Mouse (Mus musculus): Measurements from ENCODE around the gene Fam166a. TPM values are rescaled to one million over a fixed set of nuclear protein-coding genes. Genes with fewer than 3 reads are reported as not detected.

The Fam166a gene
- polyA plus RNA-seq, 1 experiment from 2014 or later, result 0.91 TPM

GRCm38 (mm10) chr2:25231038-25231437, 12.5 kb downstream of the Fam166a start:
- no peak overlapping the region for H3K9ac ChIP-seq (replicated peaks; ENCODE audit: low read depth, low read length)
- H3K27me3 ChIP-seq (ENCODE audit: control insufficient read depth, insufficient read depth, low read length), result no peaks in the 10 kb centered on the region
- no peak overlapping the region for H3K27ac ChIP-seq (ENCODE audit: low read depth, low read length)
- no peaks in the 10 kb centered on the region for H3K36me3 ChIP-seq (ENCODE audit: control insufficient read depth, insufficient read depth, low read length)
- WGBS, result 63% methylated on average over 12 of the region's 12 CpGs
- no peak for ATAC-seq (ENCODE audit: low read depth)
- no peaks in the 10 kb centered on the region for H3K9me3 ChIP-seq (ENCODE audit: control insufficient read depth, low read length)
- no peak overlapping the region for H3K4me3 ChIP-seq (ENCODE audit: low read depth, low read length)
- no peak overlapping the region for H3K4me2 ChIP-seq (ENCODE audit: low read depth, low read length)
- no peaks in the 10 kb centered on the region for H3K4me1 ChIP-seq (ENCODE audit: control insufficient read depth, insufficient read depth, low read length)

- Histone ChIP-seq H3K9me3 (ENCODE audit: control insufficient read depth, low read length) (no peaks in the 10 kb centered on the region), H3K36me3 (ENCODE audit: control insufficient read depth, insufficient read depth, low read length) (no peaks in the 10 kb centered on the region), H3K27ac (ENCODE audit: low read depth, low read length) (no peak overlapping the region), H3K4me2 (ENCODE audit: low read depth, low read length) (no peak overlapping the region), H3K27me3 (ENCODE audit: control insufficient read depth, insufficient read depth, low read length) (no peaks in the 10 kb centered on the region), H3K4me1 (ENCODE audit: control insufficient read depth, insufficient read depth, low read length) (no peaks in the 10 kb centered on the region), H3K9ac (replicated peaks; ENCODE audit: low read depth, low read length) (no peak overlapping the region), H3K4me3 (ENCODE audit: low read depth, low read length) (no peak overlapping the region)
- WGBS, result 85% methylated on average over 4 of the region's 4 CpGs
- ATAC-seq (ENCODE audit: low read depth), result no peak
Measured at GRCm38 (mm10) chr2:25233421-25233820, 14.9 kb downstream of the Fam166a start.

GRCm38 (mm10) chr2:25234050-25234449, 15.5 kb downstream of the Fam166a start, which contains the start of gene Slc34a3:
TSS of gene Slc34a3 (minus strand) at chr2:25234364.
- H3K36me3 ChIP-seq (ENCODE audit: control insufficient read depth, insufficient read depth, low read length), result no peaks in the 10 kb centered on the region
- H3K4me2 ChIP-seq (ENCODE audit: low read depth, low read length), result no peak within 1 kb of the TSS
- no peak within 1 kb of the TSS for H3K27ac ChIP-seq (ENCODE audit: low read depth, low read length)
- no peaks in the 10 kb centered on the region for H3K9me3 ChIP-seq (ENCODE audit: control insufficient read depth, low read length)
- H3K9ac ChIP-seq (replicated peaks; ENCODE audit: low read depth, low read length), result no peak within 1 kb of the TSS
- ATAC-seq (ENCODE audit: low read depth), result no peak
- H3K4me3 ChIP-seq (ENCODE audit: low read depth, low read length), result no peak within 1 kb of the TSS
- no peaks in the 10 kb centered on the region for H3K27me3 ChIP-seq (ENCODE audit: control insufficient read depth, insufficient read depth, low read length)
- no peaks in the 10 kb centered on the region for H3K4me1 ChIP-seq (ENCODE audit: control insufficient read depth, insufficient read depth, low read length)
- 87% methylated on average over 3 of the region's 3 CpGs for WGBS

GRCm38 (mm10) chr2:25234551-25235220, 16.1 kb downstream of the Fam166a start:
- no peak overlapping the region for H3K4me2 ChIP-seq (ENCODE audit: low read depth, low read length)
- no peak overlapping the region for H3K4me3 ChIP-seq (ENCODE audit: low read depth, low read length)
- H3K27me3 ChIP-seq (ENCODE audit: control insufficient read depth, insufficient read depth, low read length), result no peaks in the 10 kb centered on the region
- no peaks in the 10 kb centered on the region for H3K4me1 ChIP-seq (ENCODE audit: control insufficient read depth, insufficient read depth, low read length)
- H3K9ac ChIP-seq (replicated peaks; ENCODE audit: low read depth, low read length), result no peak overlapping the region
- 69% methylated on average over 5 of the region's 5 CpGs for WGBS
- no peak overlapping the region for H3K27ac ChIP-seq (ENCODE audit: low read depth, low read length)
- ATAC-seq (ENCODE audit: low read depth), result no peak
- no peaks in the 10 kb centered on the region for H3K9me3 ChIP-seq (ENCODE audit: control insufficient read depth, low read length)
- no peaks in the 10 kb centered on the region for H3K36me3 ChIP-seq (ENCODE audit: control insufficient read depth, insufficient read depth, low read length)

GRCm38 (mm10) chr2:25236614-25237013, 18.1 kb downstream of the Fam166a start, which contains the start of gene Rnf224:
TSS of gene Rnf224 (minus strand) at chr2:25236787.
- H3K27me3 ChIP-seq (ENCODE audit: control insufficient read depth, insufficient read depth, low read length), result no peaks in the 10 kb centered on the region
- no peak within 1 kb of the TSS for H3K4me3 ChIP-seq (ENCODE audit: low read depth, low read length)
- H3K27ac ChIP-seq (ENCODE audit: low read depth, low read length), result no peak within 1 kb of the TSS
- no peak within 1 kb of the TSS for H3K9ac ChIP-seq (replicated peaks; ENCODE audit: low read depth, low read length)
- H3K4me1 ChIP-seq (ENCODE audit: control insufficient read depth, insufficient read depth, low read length), result peaks cover 4% of the 10 kb centered on the region; the same call in 1 of the 2 replicates
- ATAC-seq (ENCODE audit: low read depth), result no peak
- H3K4me2 ChIP-seq (ENCODE audit: low read depth, low read length), result no peak within 1 kb of the TSS
- H3K36me3 ChIP-seq (ENCODE audit: control insufficient read depth, insufficient read depth, low read length), result no peaks in the 10 kb centered on the region
- WGBS, result 40% methylated on average over 8 of the region's 8 CpGs
- no peaks in the 10 kb centered on the region for H3K9me3 ChIP-seq (ENCODE audit: control insufficient read depth, low read length)

GRCm38 (mm10) chr2:25237522-25237921, 19.0 kb downstream of the Fam166a start:
- ATAC-seq (ENCODE audit: low read depth), result no peak
- no peak overlapping the region for H3K9ac ChIP-seq (replicated peaks; ENCODE audit: low read depth, low read length)
- no peak overlapping the region for H3K4me2 ChIP-seq (ENCODE audit: low read depth, low read length)
- no peaks in the 10 kb centered on the region for H3K36me3 ChIP-seq (ENCODE audit: control insufficient read depth, insufficient read depth, low read length)
- WGBS, result 76% methylated on average over 4 of the region's 4 CpGs
- H3K4me1 ChIP-seq (ENCODE audit: control insufficient read depth, insufficient read depth, low read length), result peaks cover 5% of the 10 kb centered on the region; the same call in 1 of the 2 replicates
- H3K27ac ChIP-seq (ENCODE audit: low read depth, low read length), result no peak overlapping the region
- no peaks in the 10 kb centered on the region for H3K27me3 ChIP-seq (ENCODE audit: control insufficient read depth, insufficient read depth, low read length)
- H3K4me3 ChIP-seq (ENCODE audit: low read depth, low read length), result no peak overlapping the region
- H3K9me3 ChIP-seq (ENCODE audit: control insufficient read depth, low read length), result no peaks in the 10 kb centered on the region

GRCm38 (mm10) chr2:25238106-25238505, 19.6 kb downstream of the Fam166a start:
- H3K36me3 ChIP-seq (ENCODE audit: control insufficient read depth, insufficient read depth, low read length), result no peaks in the 10 kb centered on the region
- H3K4me3 ChIP-seq (ENCODE audit: low read depth, low read length), result no peak overlapping the region
- peaks cover 5% of the 10 kb centered on the region; the same call in 1 of the 2 replicates for H3K4me1 ChIP-seq (ENCODE audit: control insufficient read depth, insufficient read depth, low read length)
- H3K9me3 ChIP-seq (ENCODE audit: control insufficient read depth, low read length), result no peaks in the 10 kb centered on the region
- no peak overlapping the region for H3K9ac ChIP-seq (replicated peaks; ENCODE audit: low read depth, low read length)
- no peak for ATAC-seq (ENCODE audit: low read depth)
- no peak overlapping the region for H3K4me2 ChIP-seq (ENCODE audit: low read depth, low read length)
- H3K27me3 ChIP-seq (ENCODE audit: control insufficient read depth, insufficient read depth, low read length), result no peaks in the 10 kb centered on the region
- no peak overlapping the region for H3K27ac ChIP-seq (ENCODE audit: low read depth, low read length)

GRCm38 (mm10) chr2:25239766-25240165, 21.2 kb downstream of the Fam166a start:
- no peak overlapping the region for H3K9ac ChIP-seq (replicated peaks; ENCODE audit: low read depth, low read length)
- H3K4me1 ChIP-seq (ENCODE audit: control insufficient read depth, insufficient read depth, low read length), result peaks cover 5% of the 10 kb centered on the region; the same call in 1 of the 2 replicates
- 91% methylated on average over 3 of the region's 3 CpGs for WGBS
- H3K27me3 ChIP-seq (ENCODE audit: control insufficient read depth, insufficient read depth, low read length), result no peaks in the 10 kb centered on the region
- no peak overlapping the region for H3K4me2 ChIP-seq (ENCODE audit: low read depth, low read length)
- no peak overlapping the region for H3K27ac ChIP-seq (ENCODE audit: low read depth, low read length)
- no peaks in the 10 kb centered on the region for H3K36me3 ChIP-seq (ENCODE audit: control insufficient read depth, insufficient read depth, low read length)
- H3K9me3 ChIP-seq (ENCODE audit: control insufficient read depth, low read length), result no peaks in the 10 kb centered on the region
- no peak for ATAC-seq (ENCODE audit: low read depth)
- H3K4me3 ChIP-seq (ENCODE audit: low read depth, low read length), result no peak overlapping the region

- peak; percentile 23; the same call in 1 of the 2 replicates for ATAC-seq (ENCODE audit: low read depth)
- H3K9ac ChIP-seq (replicated peaks; ENCODE audit: low read depth, low read length), result no peak overlapping the region
Measured at GRCm38 (mm10) chr2:25240310-25240709, 21.8 kb downstream of the Fam166a start.

More at GRCm38 (mm10) chr2:25240310-25240709, 21.8 kb downstream of the Fam166a start:
- 51% methylated on average over 8 of the region's 8 CpGs for WGBS
- H3K36me3 ChIP-seq (ENCODE audit: control insufficient read depth, insufficient read depth, low read length), result peaks cover 2% of the 10 kb centered on the region; the same call in 1 of the 2 replicates
- H3K27me3 ChIP-seq (ENCODE audit: control insufficient read depth, insufficient read depth, low read length), result no peaks in the 10 kb centered on the region
- peak overlapping the region; percentile 81; the same call in 1 of the 2 replicates for H3K4me2 ChIP-seq (ENCODE audit: low read depth, low read length)
- H3K4me1 ChIP-seq (ENCODE audit: control insufficient read depth, insufficient read depth, low read length), result peaks cover 5% of the 10 kb centered on the region; the same call in 1 of the 2 replicates
- H3K4me3 ChIP-seq (ENCODE audit: low read depth, low read length), result peak overlapping the region; percentile 69
- H3K9me3 ChIP-seq (ENCODE audit: control insufficient read depth, low read length), result no peaks in the 10 kb centered on the region
- H3K27ac ChIP-seq (ENCODE audit: low read depth, low read length), result peak overlapping the region; percentile 24; the same call in 1 of the 2 replicates

Data from neural tube, embryonic 14.5 days (tissue).